Mouse (Mus musculus): ENCODE measurements at regions not wholly inside any gene's neighbourhood (a gene's known extent, or its start where the extent isn't known, plus 50 kb on each side); places are given as distances from the start of the nearest gene placed in this dataset.
"Not testable (repeated sequence)": the region's sequence is repeated elsewhere in the genome, so short reads cannot be mapped to it uniquely, and the experiment has no call there.

DNA sequence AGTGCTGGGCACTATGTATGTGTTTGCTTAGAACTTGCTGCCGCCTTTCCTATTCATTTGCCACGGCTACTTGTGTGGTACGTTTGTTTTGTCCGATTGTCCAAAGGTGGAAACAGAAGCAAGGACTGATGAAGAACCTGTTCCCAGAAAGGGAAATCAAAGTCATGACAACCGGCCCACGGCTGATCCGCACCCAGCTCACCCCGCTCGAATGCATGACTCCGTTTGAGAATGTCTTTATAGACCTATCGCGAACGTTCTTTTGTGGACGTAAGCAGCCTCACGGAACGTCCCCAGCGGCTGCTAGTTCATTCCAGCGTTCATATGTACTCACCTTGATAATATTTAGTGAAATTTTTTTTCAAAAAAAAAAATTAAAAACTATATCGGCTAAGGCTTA lies 149.9 kb upstream of the Ajap1 start:
- H3K4me2 ChIP-seq (ENCODE audit: low read depth, low read length), result no peak overlapping the region
- no peak overlapping the region for H3K9ac ChIP-seq (ENCODE audit: low read depth, low read length)
- no peak overlapping the region for H3K4me3 ChIP-seq (ENCODE audit: low read depth, low read length)
- no peaks in the 10 kb centered on the region for H3K9me3 ChIP-seq (ENCODE audit: control insufficient read depth, low read length)
- no peaks in the 10 kb centered on the region for H3K36me3 ChIP-seq (ENCODE audit: control insufficient read depth, insufficient read depth, low read length)
- no peaks in the 10 kb centered on the region for H3K27me3 ChIP-seq (replicated peaks; ENCODE audit: control insufficient read depth, insufficient read depth, low read length)
- ATAC-seq (ENCODE audit: low read depth) (no peak), DNase-seq (ENCODE audit: low spot score) (no peak)
- H3K27ac ChIP-seq (replicated peaks; ENCODE audit: low read depth, low read length), result no peak overlapping the region
- WGBS, result 89% methylated on average over 19 of the region's 19 CpGs
- no peaks in the 10 kb centered on the region for H3K4me1 ChIP-seq (ENCODE audit: control insufficient read depth, insufficient read depth, low read length)

DNA sequence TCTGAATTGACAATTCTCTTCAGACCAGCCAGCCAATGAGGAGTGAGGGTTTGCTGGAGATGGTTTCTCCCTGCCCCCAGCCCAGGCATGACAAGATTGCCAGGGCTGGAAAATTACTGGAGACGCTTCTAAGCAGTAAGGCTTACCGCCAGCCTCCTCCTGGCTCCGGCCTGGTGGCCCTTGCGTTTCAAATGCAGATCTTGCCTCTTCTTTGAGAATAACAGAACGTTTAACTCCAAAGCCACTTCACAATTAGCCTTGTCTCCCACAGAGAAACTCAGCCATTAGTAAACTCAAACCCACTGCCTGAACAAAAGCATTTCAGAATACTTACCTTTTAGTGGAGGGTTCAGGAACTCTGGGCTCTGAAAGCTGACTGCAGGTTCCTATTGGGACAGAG lies 150.6 kb upstream of the Ajap1 start:
- Histone ChIP-seq H3K27me3 (replicated peaks; ENCODE audit: control insufficient read depth, insufficient read depth, low read length) (no peaks in the 10 kb centered on the region), H3K9me3 (ENCODE audit: control insufficient read depth, low read length) (no peaks in the 10 kb centered on the region), H3K4me1 (ENCODE audit: control insufficient read depth, insufficient read depth, low read length) (no peaks in the 10 kb centered on the region), H3K27ac (replicated peaks; ENCODE audit: low read depth, low read length) (no peak overlapping the region), H3K9ac (ENCODE audit: low read depth, low read length) (no peak overlapping the region), H3K36me3 (ENCODE audit: control insufficient read depth, insufficient read depth, low read length) (no peaks in the 10 kb centered on the region), H3K4me2 (ENCODE audit: low read depth, low read length) (no peak overlapping the region), H3K4me3 (ENCODE audit: low read depth, low read length) (no peak overlapping the region)
- ATAC-seq (ENCODE audit: low read depth), result no peak
- 11% methylated on average over 5 of the region's 5 CpGs for WGBS
- DNase-seq (ENCODE audit: low spot score), result no peak

DNA sequence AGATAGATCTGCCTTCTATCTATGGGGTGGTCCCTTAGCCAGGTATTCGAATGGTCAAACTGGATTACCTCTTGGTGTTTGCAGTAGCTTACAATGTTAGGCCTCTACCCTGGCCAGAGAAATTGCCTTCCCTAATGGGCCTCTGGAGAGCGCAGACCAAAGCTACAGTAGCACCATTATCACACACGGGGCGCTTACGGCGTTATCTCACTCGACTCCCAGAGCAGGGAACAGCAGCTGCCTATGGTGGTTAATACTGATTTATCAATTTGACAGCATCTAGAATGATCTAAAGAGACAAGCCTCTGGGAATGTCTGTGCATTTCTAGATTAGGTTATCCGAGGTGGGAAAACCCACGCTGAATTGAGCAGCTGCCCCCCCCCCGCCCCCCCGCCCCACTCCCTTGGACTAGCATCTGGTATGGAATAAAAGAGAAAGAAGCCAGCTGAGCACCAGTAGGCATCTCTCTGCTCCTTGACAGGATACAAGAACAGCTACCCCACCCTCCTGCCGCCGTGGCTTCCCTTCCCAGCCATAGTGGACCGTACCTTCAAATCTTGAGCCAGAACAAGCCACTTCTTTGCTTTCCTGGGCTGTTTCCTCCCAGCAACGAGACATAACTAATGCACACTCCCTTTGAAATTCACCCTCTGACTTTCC lies 151.7 kb upstream of the Ajap1 start:
- no peak overlapping the region for H3K4me2 ChIP-seq (ENCODE audit: low read depth, low read length)
- H3K27me3 ChIP-seq (replicated peaks; ENCODE audit: control insufficient read depth, insufficient read depth, low read length), result no peaks in the 10 kb centered on the region
- no peak overlapping the region for H3K27ac ChIP-seq (replicated peaks; ENCODE audit: low read depth, low read length)
- no peak overlapping the region for H3K4me3 ChIP-seq (ENCODE audit: low read depth, low read length)
- H3K4me1 ChIP-seq (ENCODE audit: control insufficient read depth, insufficient read depth, low read length), result no peaks in the 10 kb centered on the region
- H3K9ac ChIP-seq (ENCODE audit: low read depth, low read length), result no peak overlapping the region
- no peak for DNase-seq (ENCODE audit: low spot score)
- no peak; the same call in 1 of the 2 replicates for ATAC-seq (ENCODE audit: low read depth)
- 48% methylated on average over 15 of the region's 15 CpGs for WGBS
- no peaks in the 10 kb centered on the region for H3K36me3 ChIP-seq (ENCODE audit: control insufficient read depth, insufficient read depth, low read length)
- no peaks in the 10 kb centered on the region for H3K9me3 ChIP-seq (ENCODE audit: control insufficient read depth, low read length)

DNA sequence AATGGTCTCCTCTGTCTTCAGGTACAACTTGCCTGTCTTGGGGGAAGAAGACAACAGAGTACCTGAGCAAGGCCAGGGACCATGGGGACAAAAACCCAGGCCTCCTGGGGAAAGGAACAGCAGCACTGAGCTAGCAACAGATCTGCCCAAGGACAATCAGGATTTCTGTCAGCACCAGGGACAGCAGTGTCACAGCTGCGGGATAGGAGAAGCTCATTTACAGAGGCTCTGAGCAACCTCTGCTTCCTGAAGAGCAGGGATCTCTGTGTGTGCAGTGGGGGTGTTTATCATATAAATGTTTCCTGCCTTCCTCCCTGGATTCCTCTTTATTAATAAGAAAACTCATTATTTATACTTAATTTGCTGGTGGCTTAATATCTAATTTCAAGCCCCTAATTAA lies 155.4 kb upstream of the Ajap1 start:
- Histone ChIP-seq H3K4me3 (ENCODE audit: low read depth, low read length) (no peak overlapping the region), H3K9ac (ENCODE audit: low read depth, low read length) (no peak overlapping the region), H3K27me3 (replicated peaks; ENCODE audit: control insufficient read depth, insufficient read depth, low read length) (no peaks in the 10 kb centered on the region), H3K27ac (replicated peaks; ENCODE audit: low read depth, low read length) (no peak overlapping the region), H3K4me1 (ENCODE audit: control insufficient read depth, insufficient read depth, low read length) (no peaks in the 10 kb centered on the region), H3K4me2 (ENCODE audit: low read depth, low read length) (no peak overlapping the region), H3K9me3 (ENCODE audit: control insufficient read depth, low read length) (no peaks in the 10 kb centered on the region), H3K36me3 (ENCODE audit: control insufficient read depth, insufficient read depth, low read length) (no peaks in the 10 kb centered on the region)
- no peak for ATAC-seq (ENCODE audit: low read depth)
- DNase-seq (ENCODE audit: low spot score), result peak; percentile 35
- WGBS, result 0% methylated on average over 1 of the region's 1 CpGs

- Histone ChIP-seq H3K4me3 (ENCODE audit: low read depth, low read length) (no peak overlapping the region), H3K9ac (ENCODE audit: low read depth, low read length) (no peak overlapping the region), H3K4me1 (ENCODE audit: control insufficient read depth, insufficient read depth, low read length) (no peaks in the 10 kb centered on the region), H3K27me3 (replicated peaks; ENCODE audit: control insufficient read depth, insufficient read depth, low read length) (no peaks in the 10 kb centered on the region), H3K4me2 (ENCODE audit: low read depth, low read length) (no peak overlapping the region), H3K9me3 (ENCODE audit: control insufficient read depth, low read length) (no peaks in the 10 kb centered on the region), H3K27ac (replicated peaks; ENCODE audit: low read depth, low read length) (no peak overlapping the region), H3K36me3 (ENCODE audit: control insufficient read depth, insufficient read depth, low read length) (no peaks in the 10 kb centered on the region)
- DNase-seq (ENCODE audit: low spot score) (peak; percentile 6), ATAC-seq (ENCODE audit: low read depth) (no peak)
- 4% methylated on average over 5 of the region's 5 CpGs for WGBS
Measured at GRCm38 (mm10) chr4:153651849-153652248, 169.2 kb upstream of the Ajap1 start.

GRCm38 (mm10) chr4:153652841-153653240 lies 170.2 kb upstream of the Ajap1 start:
- H3K4me3 ChIP-seq (ENCODE audit: low read depth, low read length), result no peak overlapping the region
- H3K36me3 ChIP-seq (ENCODE audit: control insufficient read depth, insufficient read depth, low read length), result no peaks in the 10 kb centered on the region
- no peaks in the 10 kb centered on the region for H3K27me3 ChIP-seq (replicated peaks; ENCODE audit: control insufficient read depth, insufficient read depth, low read length)
- ATAC-seq (ENCODE audit: low read depth) (no peak), DNase-seq (ENCODE audit: low spot score) (no peak)
- no peaks in the 10 kb centered on the region for H3K9me3 ChIP-seq (ENCODE audit: control insufficient read depth, low read length)
- WGBS, result 85% methylated on average over 11 of the region's 11 CpGs
- no peak overlapping the region for H3K27ac ChIP-seq (replicated peaks; ENCODE audit: low read depth, low read length)
- no peaks in the 10 kb centered on the region for H3K4me1 ChIP-seq (ENCODE audit: control insufficient read depth, insufficient read depth, low read length)
- H3K9ac ChIP-seq (ENCODE audit: low read depth, low read length), result no peak overlapping the region
- no peak overlapping the region for H3K4me2 ChIP-seq (ENCODE audit: low read depth, low read length)

DNA sequence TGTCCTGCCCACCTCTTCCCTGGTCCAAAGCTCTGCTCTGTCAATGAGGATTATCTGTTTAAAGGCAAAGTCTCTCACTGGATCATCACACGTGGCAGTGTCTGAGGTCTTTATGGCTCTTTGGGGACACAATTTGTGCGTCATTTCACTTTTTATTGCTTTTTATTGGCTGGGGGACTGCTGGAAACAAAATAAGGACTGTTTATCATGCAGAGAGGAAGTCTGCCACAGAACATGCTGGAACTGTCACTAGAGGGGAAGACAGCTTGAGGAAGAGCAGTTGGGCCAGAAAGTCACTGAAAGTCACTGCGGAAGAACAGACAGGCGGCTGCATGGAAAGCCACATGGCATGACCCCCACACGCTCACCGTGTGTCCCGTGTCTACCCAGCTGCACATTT lies 180.1 kb upstream of the Ajap1 start:
- no peak overlapping the region for H3K4me3 ChIP-seq (ENCODE audit: low read depth, low read length)
- no peak overlapping the region for H3K9ac ChIP-seq (ENCODE audit: low read depth, low read length)
- WGBS, result 76% methylated on average over 7 of the region's 7 CpGs
- DNase-seq (ENCODE audit: low spot score) (no peak), ATAC-seq (ENCODE audit: low read depth) (no peak)
- H3K9me3 ChIP-seq (ENCODE audit: control insufficient read depth, low read length), result no peaks in the 10 kb centered on the region
- no peak overlapping the region for H3K4me2 ChIP-seq (ENCODE audit: low read depth, low read length)
- H3K36me3 ChIP-seq (ENCODE audit: control insufficient read depth, insufficient read depth, low read length), result no peaks in the 10 kb centered on the region
- no peak overlapping the region for H3K27ac ChIP-seq (replicated peaks; ENCODE audit: low read depth, low read length)
- no peaks in the 10 kb centered on the region for H3K27me3 ChIP-seq (replicated peaks; ENCODE audit: control insufficient read depth, insufficient read depth, low read length)
- no peaks in the 10 kb centered on the region for H3K4me1 ChIP-seq (ENCODE audit: control insufficient read depth, insufficient read depth, low read length)

DNA sequence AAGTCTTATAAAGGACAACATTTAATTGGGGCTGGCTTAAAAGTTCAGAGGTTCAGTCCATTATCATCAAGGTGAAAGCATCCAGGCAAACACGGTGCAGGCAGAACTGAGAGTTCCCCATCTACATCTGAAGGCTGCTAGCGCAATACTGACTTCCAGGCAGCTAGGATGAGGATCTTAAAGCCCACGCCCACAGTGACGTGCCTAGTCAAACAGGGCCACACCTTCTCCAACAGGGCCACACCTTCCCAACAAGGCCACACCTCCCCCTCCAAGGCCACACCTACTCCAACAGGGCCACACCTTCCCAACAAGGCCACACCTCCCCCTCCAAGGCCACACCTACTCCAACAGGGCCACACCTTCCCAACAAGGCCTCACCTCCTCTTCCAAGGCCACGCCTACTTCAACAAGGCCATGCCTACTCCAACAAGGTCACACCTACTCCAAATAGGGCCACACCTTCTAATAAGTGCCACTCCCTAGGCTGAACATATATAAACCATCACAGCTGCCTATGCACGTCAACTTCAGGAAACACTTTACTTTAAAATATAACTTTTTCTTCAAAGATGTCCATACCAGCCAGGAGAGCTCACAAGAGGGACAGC lies 184.1 kb upstream of the Ajap1 start:
- not testable (repeated sequence) for ATAC-seq (ENCODE audit: low read depth); H3K36me3 ChIP-seq (ENCODE audit: control insufficient read depth, insufficient read depth, low read length); H3K9ac ChIP-seq (ENCODE audit: low read depth, low read length); H3K4me3 ChIP-seq (ENCODE audit: low read depth, low read length); H3K4me1 ChIP-seq (ENCODE audit: control insufficient read depth, insufficient read depth, low read length); H3K4me2 ChIP-seq (ENCODE audit: low read depth, low read length); DNase-seq (ENCODE audit: low spot score); H3K9me3 ChIP-seq (ENCODE audit: control insufficient read depth, low read length); H3K27me3 ChIP-seq (replicated peaks; ENCODE audit: control insufficient read depth, insufficient read depth, low read length); H3K27ac ChIP-seq (replicated peaks; ENCODE audit: low read depth, low read length)
- WGBS, result 70% methylated on average over 6 of the region's 6 CpGs

- no peaks in the 10 kb centered on the region for H3K9me3 ChIP-seq (ENCODE audit: control insufficient read depth, low read length)
- H3K4me1 ChIP-seq (ENCODE audit: control insufficient read depth, insufficient read depth, low read length), result no peaks in the 10 kb centered on the region
- no peak overlapping the region for H3K9ac ChIP-seq (ENCODE audit: low read depth, low read length)
- WGBS, result 90% methylated on average over 4 of the region's 4 CpGs
- H3K36me3 ChIP-seq (ENCODE audit: control insufficient read depth, insufficient read depth, low read length), result no peaks in the 10 kb centered on the region
- DNase-seq (ENCODE audit: low spot score) (no peak), ATAC-seq (ENCODE audit: low read depth) (no peak)
- H3K27me3 ChIP-seq (replicated peaks; ENCODE audit: control insufficient read depth, insufficient read depth, low read length), result no peaks in the 10 kb centered on the region
- no peak overlapping the region for H3K4me3 ChIP-seq (ENCODE audit: low read depth, low read length)
- no peak overlapping the region for H3K4me2 ChIP-seq (ENCODE audit: low read depth, low read length)
- no peak overlapping the region for H3K27ac ChIP-seq (replicated peaks; ENCODE audit: low read depth, low read length)
Measured at GRCm38 (mm10) chr4:153669070-153669469, 186.5 kb upstream of the Ajap1 start.

Measured in embryonic facial prominence, embryonic 14.5 days (tissue).